Mouse (Mus musculus) neutrophil, adult 5-6 weeks (primary cell): ENCODE data around the gene Lefty2. TPM values are rescaled to one million over a fixed set of nuclear protein-coding genes. Genes with fewer than 3 reads are reported as not detected.

Experiments used
- total RNA-seq: library from RNA; stranded (forward); fragments of 200-1000 nt; gene quantifications from 2 replicates; pipeline ENCODE4 v1.2.3, GENCODE M21; 2017

Gene Lefty2
- total RNA-seq, 1 experiment from 2014 or later: not detected

Other genes with a start within 250 kb of the Lefty2 start
- 0.12 TPM in 1 of 2 replicates, not detected in the other for gene Mixl1, start 196.1 kb upstream of the Lefty2 start, total RNA-seq
- gene Acbd3, start 167.1 kb upstream of the Lefty2 start, total RNA-seq: 89.5 and 91.6 TPM in 2 replicates
- gene H3f3a, start 79.2 kb upstream of the Lefty2 start, total RNA-seq: 2,143 and 2,209 TPM in 2 replicates
- 33.0 and 38.8 TPM in 2 replicates for gene Sde2, start 42.0 kb upstream of the Lefty2 start, total RNA-seq
- gene Pycr2, start 11.2 kb downstream of the Lefty2 start, total RNA-seq: 16.7 and 19.3 TPM in 2 replicates
- not detected in 2 replicates for gene Lefty1, start 41.9 kb downstream of the Lefty2 start, total RNA-seq
- 14.9 and 15.8 TPM in 2 replicates for gene Tmem63a, start 49.2 kb downstream of the Lefty2 start, total RNA-seq
- gene Ephx1, start 127.8 kb downstream of the Lefty2 start, total RNA-seq: 50.7 and 59.5 TPM in 2 replicates
- not detected in 2 replicates for gene 9130409I23Rik, start 158.1 kb downstream of the Lefty2 start, total RNA-seq